Mouse (Mus musculus): ENCODE results near the gene Pam.

- TF ChIP-seq MAX (IDR thresholded peaks at IDR 0.05; ENCODE audit: low read length) (no peak), POLR2A (IDR thresholded peaks at IDR 0.05; ENCODE audit: control insufficient read depth in 1 of 2, insufficient read depth in 1 of 2, low read depth in 1 of 2, low read length in 2 of 2, poor library complexity in 1 of 2) (no peak), SIN3A (IDR thresholded peaks at IDR 0.05; ENCODE audit: low read length) (no peak), CHD1 (IDR thresholded peaks at IDR 0.05; ENCODE audit: low read depth, low read length) (no peak), KAT2A (conservative IDR thresholded peaks at IDR 0.05; ENCODE audit: low read depth, low read length) (no peak), JUND (IDR thresholded peaks at IDR 0.05; ENCODE audit: low read depth, low read length) (no peak), NELFE (IDR thresholded peaks at IDR 0.05; ENCODE audit: low read depth, low read length) (no peak), CTCF (IDR thresholded peaks at IDR 0.05 in 2 of 3, conservative IDR thresholded peaks at IDR 0.05 in 1 of 3; ENCODE audit: control insufficient read depth in 1 of 3, insufficient read depth in 1 of 3, low read depth in 2 of 3, low read length in 3 of 3, poor library complexity in 1 of 3, severe bottlenecking in 1 of 3) (no peak), NRF1 (IDR thresholded peaks at IDR 0.05; ENCODE audit: insufficient read depth, low read depth, low read length, poor library complexity, severe bottlenecking) (no peak), HCFC1 (IDR thresholded peaks at IDR 0.05; ENCODE audit: low read depth, low read length) (no peak), UBTF (IDR thresholded peaks at IDR 0.05; ENCODE audit: borderline replicate concordance, insufficient read depth, low read depth, low read length) (no peak), ZC3H11A (IDR thresholded peaks at IDR 0.05; ENCODE audit: low read depth, low read length) (no peak), ZNF384 (IDR thresholded peaks at IDR 0.05; ENCODE audit: low read depth, low read length) (no peak), ZKSCAN1 (IDR thresholded peaks at IDR 0.05; ENCODE audit: low read depth, low read length) (no peak)
These were observed 4.0 kb upstream of the Pam start for GRCm38 (mm10) chr1:98099441-98099840.
